Mouse (Mus musculus) frontal cortex, adult 2 months (tissue): ENCODE results near the gene Trim69. TPM values are rescaled to one million over a fixed set of nuclear protein-coding genes. Genes with fewer than 3 reads are reported as not detected.

ENCODE experiments used
- DNase-seq, 2 experiments: peaks; one replicate each; pipeline ENCODE4 v3.0.0; 2022; ENCODE audit warnings: low spot score in 1 of 2; ENCODE audit errors: extremely low spot score in 1 of 2
- polyA plus RNA-seq: library from polyadenylated mRNA; depleted of rRNA; stranded (reverse); fragments of >200 nt; gene quantifications from 2 replicates; pipeline ENCODE4 v1.2.3, GENCODE M21; 2012; rRNA removed

Gene Trim69
- 0.06 TPM in 2 replicates for polyA plus RNA-seq

DNA sequence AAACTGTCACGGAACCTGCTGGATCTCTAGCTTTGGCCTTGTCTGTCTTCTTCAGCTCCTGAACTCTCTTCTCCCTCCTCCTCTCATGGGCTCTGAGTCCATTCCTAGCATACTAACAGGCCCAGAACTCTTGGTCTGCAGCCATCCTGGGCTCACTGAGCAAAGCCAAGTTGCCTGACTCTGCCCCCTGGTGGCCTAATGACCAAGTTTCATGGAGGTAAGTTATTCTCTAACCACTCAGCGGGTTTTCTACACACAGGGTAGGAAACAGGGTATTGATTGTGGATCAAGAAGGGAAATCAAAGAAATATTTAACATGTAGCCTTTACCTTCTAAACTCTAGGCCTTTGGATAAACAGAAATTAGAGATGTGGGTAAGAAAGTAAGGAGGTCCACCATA is at the start of gene Trim69:
Gene Trim69, plus strand, starts transcription at position 21 of the 400 bp plus-strand sequence.
- peak; percentile 48 to 89 for DNase-seq

DNA sequence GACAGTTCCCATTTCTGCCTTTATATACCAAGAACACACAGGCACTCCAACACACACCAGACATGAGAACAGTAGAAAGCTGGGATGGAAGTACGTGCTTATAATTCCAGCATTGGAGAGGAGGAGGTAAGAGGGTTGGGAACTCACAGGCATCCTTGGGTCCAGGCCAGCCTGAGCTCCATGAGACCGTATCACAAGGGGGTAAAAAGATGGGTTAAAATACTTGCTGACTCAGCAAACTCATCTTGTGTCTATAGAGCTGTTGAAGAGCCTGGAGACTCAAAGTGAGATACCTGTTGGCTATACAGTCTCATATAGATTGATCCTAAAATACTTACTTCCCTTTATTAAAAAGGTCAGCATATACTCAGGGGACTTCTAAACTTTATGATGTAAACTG is 43.6 kb upstream of the Trim69 start:
- DNase-seq: no peak

DNA sequence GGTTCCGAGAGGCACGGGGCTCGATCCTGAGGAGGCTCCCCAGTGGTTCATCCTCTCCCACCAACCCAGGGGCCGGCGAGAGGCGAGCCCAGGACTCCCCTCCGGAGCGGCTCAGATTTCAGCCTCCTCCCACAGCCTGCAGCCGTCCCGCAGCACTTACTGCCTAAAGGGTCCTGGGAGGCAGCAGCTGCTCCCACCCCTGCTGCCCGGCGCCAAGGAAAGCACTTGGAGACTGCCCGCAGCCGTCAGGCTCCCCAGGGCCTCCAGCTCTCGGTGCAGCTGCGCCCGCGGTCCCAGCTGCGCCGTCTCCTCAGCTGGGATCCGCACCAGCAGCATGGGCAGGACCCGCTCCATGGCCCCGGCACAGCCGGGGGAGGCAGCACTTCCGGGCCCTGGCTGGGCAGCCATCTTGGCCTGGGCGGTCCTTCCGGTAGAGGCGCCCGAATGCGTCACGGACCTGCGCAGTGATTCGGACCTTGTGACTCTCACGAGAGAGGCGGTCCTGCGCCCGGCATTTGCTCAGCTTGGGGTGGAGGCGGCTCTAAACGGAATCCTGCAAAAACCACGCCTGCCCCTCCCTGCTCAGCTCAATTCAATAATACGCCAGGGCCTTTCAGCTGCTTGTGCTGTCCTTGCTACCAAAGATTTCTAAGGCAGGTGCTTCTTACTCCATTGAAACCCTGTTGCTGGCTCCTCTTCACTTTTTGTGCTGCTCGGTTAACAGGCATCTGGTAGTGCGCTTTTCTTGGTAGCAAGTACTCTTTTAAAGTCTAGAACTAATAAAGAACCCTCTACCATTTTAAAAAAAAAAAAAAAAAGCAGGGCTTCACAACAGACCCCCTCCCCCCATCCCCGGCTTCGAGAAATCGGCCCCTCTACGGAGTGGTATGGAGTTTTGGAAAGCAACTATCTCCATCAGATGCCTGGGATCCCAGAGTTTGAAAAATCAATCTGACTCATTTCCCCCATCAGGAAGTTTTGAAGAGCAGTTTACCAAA is 42.2 kb upstream of the Trim69 start, which contains the start of gene Spg11:
Gene Spg11, minus strand, starts transcription at position 426 of the 998 bp plus-strand sequence.
- DNase-seq: peak; percentile 96 to 99

DNA sequence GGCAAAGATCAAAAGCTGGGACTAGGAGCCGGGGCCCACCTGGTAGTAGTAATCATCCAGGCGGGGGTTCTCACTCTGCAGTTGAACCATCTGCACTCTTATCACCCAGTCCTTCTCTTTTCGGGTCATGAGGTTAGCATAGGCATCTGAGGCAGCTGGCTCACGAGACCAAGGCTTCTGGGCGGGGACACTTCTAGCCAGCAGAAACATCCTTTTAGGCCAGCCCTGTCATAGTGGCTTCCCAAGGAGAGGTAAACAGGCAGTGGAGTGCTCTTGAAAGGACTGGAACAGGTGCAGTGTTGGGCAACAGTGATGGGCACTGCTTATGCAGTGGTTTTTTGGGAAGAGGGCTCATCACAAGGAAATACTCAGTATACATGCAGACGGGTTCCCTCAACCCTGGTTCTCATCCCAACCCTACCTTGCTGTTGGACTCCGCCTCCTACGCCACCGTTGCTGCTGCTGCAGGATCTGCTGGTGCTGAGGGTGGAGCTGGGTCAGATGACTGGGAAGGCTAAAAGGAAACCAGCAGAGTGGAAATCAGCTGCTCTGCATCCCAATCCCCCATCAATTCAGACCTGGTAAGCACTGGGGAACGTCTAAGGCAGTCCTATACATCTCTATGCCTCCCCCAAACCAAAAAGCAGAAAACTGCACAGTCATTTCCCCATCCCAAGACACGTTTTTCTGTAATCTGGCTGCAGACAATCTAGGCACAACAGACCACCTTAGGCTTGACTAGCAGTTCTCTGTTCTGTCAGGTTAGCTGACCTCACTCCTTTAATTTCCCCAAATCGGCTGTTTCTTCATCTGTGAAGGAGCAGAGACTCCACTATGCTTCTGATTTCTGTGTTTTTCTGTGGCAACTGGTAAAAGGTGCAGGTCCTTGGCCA is 34.6 kb upstream of the Trim69 start:
- DNase-seq: no peak

DNA sequence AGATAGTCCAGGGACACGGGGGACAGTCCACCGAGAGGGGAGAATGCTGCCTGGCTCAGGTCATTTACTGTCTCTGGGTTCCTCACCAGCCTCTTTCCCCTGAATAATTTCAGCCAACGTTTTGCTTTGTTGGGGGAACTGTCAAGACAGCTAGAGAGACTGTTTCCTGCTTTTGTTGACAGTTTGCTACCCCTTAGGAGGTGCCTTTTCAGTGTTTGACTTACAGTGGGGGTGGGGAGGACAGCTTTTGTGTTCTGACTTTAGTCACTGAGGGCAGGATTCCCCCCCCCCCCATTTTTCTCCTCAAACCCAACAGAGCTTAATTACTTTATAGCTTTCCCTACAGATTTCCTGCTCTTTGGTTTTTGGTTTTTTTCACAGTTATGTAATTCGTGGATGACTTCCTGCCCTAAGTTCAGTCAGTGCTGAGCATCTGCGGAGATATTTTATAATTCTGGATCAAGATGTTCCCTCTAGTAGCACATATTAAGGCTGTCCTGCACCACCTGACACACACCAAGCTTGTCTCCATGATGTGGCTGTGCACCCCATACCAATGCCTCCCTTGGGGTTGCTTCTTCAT is 33.6 kb upstream of the Trim69 start:
- no peak for DNase-seq

DNA sequence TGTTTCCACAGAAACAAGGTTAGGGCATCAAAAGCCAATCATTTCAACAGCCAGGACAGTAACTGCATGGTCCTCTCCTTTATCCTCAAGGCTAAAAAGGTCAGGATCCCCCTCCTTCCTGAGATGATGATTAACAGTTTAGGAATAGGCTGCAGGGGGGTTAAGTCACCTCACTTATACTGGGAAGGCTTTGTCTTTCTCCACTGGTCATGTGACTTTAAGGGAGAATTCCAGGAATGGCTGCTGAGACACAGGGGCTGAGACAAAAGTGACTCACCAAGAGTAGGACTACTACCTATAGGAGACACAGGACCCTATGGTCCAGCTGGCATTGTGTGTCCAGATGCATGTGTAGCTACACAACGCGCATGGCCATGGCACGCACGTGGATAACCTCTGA is 32.9 kb upstream of the Trim69 start:
- DNase-seq: no peak

DNA sequence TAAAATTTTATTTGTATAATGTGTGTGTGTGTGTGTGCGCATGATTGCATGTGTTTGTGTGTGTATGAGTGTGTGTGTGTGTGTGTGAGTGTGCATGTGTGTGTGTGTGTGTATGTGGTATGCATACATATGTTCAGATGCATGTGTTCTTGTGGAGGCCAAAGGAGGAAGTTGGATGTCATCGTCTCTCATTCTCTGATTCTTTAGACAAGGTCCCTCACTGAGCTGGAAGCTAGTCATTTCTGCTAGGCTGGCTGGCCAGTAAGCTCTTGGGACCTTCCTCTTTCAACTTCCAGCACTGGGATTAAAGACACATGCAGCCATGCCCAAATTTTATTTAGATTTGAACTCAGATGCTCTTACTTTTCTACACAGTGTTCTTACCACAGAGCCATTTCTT is 28.4 kb upstream of the Trim69 start:
- no peak for DNase-seq

DNA sequence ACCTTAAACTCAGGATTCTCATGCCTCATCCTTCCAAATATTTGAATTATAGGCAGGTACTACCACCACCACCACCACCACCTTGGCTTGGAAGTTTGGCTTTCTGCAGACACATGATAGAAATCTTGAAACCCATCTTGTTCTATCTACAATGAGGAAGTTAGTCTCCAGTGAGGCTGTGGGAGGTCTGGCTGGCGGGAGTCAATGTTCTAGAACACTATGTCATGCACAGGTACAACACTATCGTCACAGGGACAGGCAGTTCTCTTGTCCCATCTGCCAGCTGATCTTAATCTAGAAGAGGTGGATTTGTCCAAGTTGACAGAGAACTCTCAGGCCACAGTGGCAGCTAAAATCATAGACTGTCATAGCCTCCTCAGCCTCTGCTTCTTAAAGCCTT is 27.9 kb upstream of the Trim69 start:
- DNase-seq: no peak

DNA sequence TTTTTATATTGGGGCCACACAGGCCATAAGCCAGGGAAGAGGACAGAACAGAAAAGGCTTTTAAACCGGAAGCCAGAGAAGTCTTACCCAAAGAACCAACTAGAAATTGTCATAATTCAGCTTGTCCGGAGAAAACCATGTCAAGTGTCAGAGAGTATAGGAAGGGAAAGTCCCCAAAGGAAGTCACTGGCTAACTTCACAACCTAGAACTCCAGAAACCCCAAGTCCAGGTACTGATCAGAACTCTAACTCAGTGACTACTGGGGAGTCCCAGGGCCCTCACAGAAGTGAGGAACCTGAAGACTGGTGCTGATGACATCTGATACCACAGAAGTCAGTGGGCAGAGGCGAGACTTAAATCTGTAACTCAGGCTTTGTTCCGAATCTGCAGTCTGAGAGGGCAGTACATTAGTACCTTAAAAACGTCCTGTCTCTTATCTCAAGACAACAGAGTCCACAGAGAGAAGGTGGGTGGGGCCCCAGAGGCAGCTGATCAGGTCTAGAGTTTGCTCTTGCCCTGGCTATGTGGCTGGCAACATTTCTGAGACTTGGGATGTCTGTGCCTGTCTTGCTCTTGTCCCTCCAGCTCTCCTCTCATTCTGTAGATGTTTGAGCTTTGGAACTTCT is 22.5 kb upstream of the Trim69 start:
- DNase-seq: no peak

DNA sequence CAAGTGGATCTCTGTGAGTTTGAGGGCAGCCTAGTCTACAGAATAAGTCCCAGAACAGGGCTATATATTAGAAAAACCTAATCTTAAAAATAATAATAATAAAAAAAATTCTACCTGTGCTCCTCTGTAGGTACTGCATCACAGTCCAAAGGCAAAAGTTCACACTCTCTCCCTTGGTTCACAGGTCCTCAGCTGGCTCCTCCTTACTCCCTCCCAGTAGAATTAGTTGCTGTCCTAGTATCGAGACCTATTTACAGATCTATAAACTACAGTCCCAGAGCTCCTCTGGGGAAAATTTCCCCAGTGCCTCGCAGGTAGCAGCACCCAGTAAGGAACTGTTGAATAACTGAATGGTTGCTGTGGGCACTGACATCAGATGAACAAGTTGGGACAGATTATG is 19.7 kb upstream of the Trim69 start:
- DNase-seq: no peak

DNA sequence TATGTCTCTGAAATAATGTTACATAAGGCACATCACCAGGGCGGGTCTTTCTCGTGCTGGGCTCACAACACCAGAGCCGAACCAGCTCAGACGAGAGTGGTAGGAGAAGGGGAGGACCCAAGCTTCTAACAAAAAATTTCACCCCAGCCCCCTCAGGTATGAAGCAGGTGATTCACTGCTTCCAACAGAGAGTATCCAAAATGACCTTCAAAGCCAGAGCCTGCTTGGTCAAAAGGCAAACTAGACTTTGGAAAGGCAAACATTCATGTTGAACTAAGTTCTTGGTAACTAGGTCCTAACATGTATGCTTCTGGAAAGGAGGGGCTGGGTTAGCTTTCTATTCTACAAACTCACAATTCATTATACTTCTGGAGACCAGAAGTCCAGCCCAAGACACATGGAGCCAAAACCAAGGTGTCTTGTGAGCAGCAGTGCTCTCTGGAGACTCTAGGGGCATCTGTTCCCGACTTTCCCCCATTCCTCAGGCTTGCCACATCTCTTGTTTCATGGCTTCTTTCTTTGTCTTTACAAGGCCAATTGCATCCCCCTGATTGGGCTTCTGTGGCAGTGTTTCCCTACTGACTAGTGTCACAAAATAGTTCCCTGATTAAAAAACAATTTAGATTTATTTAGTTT is 19.1 kb upstream of the Trim69 start:
- no peak for DNase-seq

DNA sequence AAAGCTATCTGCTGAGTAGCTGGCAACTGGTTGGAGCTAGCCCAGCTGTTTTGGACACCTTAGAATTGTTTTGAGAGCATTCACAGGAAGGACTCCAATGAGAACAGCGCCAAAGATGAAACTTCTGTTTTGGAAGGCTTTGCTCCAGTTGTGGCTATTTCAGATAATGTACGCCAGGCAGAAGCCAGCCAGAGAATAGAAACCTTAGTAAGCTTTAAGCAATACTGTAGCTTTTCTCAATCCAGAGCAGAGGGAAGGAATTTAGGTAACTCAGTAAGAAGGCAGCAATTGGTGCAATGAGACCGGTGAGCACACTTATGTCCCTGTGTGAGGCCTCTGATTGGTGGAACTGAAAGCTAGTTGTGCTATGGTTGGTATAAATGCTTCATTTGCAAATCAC is 17.4 kb upstream of the Trim69 start:
- DNase-seq: no peak

DNA sequence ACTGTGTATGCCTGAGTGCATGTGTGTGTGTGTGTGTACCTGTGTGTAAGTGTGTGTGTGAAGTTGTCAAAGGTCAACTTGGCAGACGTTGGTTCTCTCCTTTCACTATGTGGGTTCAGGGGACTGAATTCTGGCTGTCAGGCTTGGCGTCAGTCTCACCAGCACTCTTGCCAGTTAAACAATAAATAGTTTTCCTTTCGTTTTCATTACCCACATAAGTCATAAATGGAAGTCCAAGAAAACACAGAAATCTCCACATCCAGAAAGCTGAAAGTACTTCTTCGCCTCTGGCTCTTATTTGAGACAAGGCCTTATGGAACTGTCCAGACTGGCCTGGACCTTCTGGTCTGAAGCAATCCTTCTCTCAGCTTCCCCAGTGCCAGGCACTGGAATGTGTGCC is 14.7 kb upstream of the Trim69 start:
- DNase-seq: no peak

DNA sequence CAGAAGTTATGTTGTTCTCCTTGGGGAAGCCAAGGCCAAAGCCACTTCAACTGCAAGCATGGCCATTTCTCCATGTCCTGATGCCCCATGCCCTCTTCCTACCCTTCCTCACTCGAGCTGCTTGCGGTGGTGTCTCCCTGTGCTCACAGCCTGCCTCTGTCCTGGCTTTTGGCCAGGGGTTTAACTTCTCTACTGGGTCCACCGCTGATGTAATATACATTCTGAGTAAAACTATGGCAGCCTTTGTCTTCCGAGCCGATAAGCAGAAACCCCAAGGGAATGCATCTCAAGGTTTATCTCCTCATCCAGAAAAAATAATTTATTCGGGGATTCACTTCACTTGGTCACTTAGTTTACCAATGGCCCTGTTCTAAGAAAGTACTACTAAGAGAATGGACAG is 13.8 kb upstream of the Trim69 start:
- no peak for DNase-seq

DNA sequence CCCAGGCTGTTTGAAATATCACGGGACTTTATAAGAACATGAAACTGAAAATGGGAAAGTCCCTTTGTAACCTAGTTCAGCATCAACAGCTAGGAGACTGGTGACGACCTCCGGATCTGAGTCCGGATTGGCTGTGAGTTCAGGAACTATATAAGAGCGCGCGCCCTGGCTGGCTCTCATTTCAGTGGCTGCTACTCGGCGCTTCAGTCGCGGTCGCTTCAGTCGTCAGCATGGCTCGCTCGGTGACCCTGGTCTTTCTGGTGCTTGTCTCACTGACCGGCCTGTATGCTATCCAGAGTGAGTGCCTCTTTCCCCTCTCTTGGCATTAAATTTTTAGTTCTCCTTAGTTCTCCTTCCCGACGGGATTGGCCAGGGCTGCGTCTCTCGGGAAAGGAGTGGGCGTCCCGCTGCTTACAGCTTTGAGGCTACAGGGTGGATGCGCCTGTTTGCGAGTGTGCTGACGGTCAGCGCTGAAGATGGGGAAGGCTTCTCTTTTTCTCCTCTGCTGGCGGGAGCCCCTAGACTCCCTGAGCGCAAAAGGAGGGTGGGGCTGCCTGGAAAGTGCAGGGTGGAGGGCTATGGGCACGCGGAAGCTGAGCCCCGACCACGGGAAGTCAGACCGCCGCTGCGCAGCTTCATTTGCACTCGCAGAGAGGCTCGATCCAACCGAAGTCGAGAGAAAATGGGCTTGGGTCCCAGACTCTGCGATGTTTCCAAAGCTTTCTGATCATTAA is 12.8 kb upstream of the Trim69 start, which contains the start of gene B2m:
Gene B2m, plus strand, starts transcription at position 179 of the 734 bp plus-strand sequence.
- peak; percentile 92 to 96 for DNase-seq

DNA sequence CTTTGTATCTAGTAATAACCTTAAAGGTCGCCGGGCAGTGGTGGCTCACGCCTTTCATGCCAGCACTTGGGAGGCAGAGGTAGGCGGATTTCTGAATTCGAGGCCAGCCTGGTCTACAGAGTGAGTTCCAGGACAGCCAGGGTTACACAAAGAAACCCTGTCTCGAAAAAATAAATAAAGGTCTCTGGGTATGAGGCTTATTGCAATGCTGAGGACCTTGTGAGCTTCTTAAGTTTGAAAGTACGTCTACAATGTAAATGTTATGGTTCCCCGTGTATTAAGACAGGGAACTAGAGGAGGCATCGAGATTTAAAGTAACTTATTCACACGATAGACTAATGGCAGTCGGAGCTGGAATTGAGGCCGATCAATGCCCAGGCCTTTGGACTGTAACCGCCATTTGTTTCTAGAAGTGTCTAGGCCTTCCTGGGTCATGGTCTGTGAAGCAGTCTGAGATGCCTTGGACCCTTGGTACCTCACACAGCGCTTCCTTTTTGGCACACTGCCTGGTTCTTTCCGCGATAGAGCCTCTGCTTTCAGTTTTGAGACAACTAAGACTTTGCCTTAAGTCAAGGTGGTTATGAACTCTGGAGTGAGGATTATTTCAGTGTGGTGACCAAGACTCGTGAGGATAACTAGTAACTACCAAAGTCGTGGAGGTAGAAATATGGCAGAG is 12.1 kb upstream of the Trim69 start:
- peak in 1 of 2 experiments; percentile 42 for DNase-seq

DNA sequence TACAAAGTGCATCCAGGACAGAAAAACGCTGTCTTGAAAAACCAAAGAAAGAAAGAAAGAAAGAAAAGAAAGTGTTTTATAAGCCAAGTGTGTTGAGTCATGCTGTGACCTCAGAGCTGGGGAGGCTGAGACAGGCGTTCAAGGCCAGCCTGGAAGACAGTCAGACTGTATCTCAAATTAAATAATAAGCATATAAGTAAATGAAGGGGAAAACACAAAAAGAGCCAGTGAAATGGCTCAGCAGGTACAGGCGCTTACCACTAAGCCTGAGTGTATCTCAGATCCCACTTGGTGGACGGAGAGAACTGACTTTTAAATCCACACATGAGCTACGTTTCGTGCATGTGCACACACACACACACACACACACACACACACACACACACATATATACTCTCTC is 11.2 kb upstream of the Trim69 start:
- no peak for DNase-seq

DNA sequence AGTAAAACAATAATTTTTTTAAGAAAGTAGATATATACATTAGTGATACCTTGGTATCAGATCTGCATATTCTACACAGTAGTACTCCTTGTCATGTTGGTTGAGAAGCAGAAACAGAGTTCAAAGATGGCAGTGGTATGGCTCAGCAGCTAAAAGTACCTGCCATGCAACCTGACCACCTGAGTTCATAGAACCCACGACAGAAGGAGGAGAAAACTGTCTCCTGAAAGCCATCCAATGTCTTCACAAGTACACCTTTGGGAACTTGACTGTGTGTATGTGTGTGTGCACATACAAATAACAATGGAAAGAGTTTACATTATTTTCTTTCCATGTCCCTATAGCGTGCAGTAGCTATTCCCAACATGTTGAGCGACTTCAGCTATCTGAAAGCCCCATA is 10.8 kb upstream of the Trim69 start:
- no peak for DNase-seq

DNA sequence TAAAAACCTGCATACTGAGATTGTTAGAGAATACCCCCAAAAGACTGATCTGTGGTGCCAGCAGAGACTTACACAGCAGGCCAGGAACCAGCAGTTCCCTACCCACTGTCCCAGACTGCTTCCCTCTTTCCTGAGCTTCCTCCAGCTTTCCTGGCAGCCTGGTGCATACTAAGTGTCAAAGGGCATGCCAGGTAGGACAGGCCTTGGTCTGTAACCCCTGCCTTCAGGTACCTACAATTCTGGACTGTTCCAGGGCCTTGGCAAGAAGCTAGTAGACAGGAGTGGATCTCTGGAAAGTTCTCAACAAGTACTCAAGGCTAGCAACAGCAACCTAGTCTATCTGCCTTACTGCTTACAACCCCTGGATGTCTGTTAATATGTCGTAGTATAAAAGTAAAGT is 9.3 kb upstream of the Trim69 start:
- DNase-seq: no peak
